Mouse (Mus musculus) heart, adult 2 months (tissue): Measurements from ENCODE around the gene Olfm1.

Source experiments
- CTCF ChIP-seq: fragments of 200-600 bp; IDR thresholded peaks from 2 replicates; pipeline ENCODE4 v1.8.1; 2022; ENCODE audit warnings: antibody characterized with exemption, mild to moderate bottlenecking, moderate library complexity
- POLR2A ChIP-seq: fragments of 200-500 bp; IDR thresholded peaks from 2 replicates; pipeline ENCODE4 v1.6.1; 2011; ENCODE audit warnings: mild to moderate bottlenecking, low read depth, low read length, control low read depth; ENCODE audit not compliant: insufficient read depth

GRCm38 (mm10) chr2:28278853-28279252 lies 86.1 kb downstream of the Olfm1 start:
- TF ChIP-seq CTCF, result no peak
- no peak for TF ChIP-seq POLR2A
